Mouse (Mus musculus): Measurements from ENCODE around the gene Lyrm4. TPM values are rescaled to one million over a fixed set of nuclear protein-coding genes. Genes with fewer than 3 reads are reported as not detected.

Gene Lyrm4
- total and polyA plus RNA-seq, 3 experiments: 10.9 to 27.0 (median 26.3) TPM

GRCm38 (mm10) chr13:36150272-36150671 lies 32.9 kb upstream of the Lyrm4 start:
- dilution Hi-C loops (cut with MboI; ENCODE audit: extremely low pct_ligation_motif_present, extremely low pct_unique_long_range_greater_than_20kb, low sequenced_read_pairs): no loop called here

GRCm38 (mm10) chr13:36149175-36149939 lies 32.0 kb upstream of the Lyrm4 start:
- dilution Hi-C loops (cut with MboI; ENCODE audit: extremely low pct_ligation_motif_present, extremely low pct_unique_long_range_greater_than_20kb, low sequenced_read_pairs): no loop called here
- Histone ChIP-seq H3K9me3 (replicated peaks; ENCODE audit: low read length) (no peaks in the 10 kb centered on the region), H3K4me1 (ENCODE audit: control insufficient read depth in 1 of 2, insufficient read depth in 2 of 2) (peaks cover 0 to 53% of the 10 kb centered on the region in 2 experiments; a peak in 2 of 4 replicates), H3K27ac (ENCODE audit: insufficient read depth, low read depth) (no peak overlapping the region), H3K4me3 (replicated peaks in 1 of 3; ENCODE audit: low read depth in 2 of 3, low read length in 2 of 3, poor library complexity in 1 of 3) (no peak overlapping the region), H3K27me3 (replicated peaks) (no peaks in the 10 kb centered on the region), H3K36me3 (replicated peaks in 1 of 2; ENCODE audit: control insufficient read depth in 1 of 2, insufficient read depth in 1 of 2, low read length in 1 of 2) (peaks cover 3 to 23% of the 10 kb centered on the region in 2 experiments), H3K4me2 (ENCODE audit: insufficient read depth, low read depth, poor library complexity, severe bottlenecking) (no peak overlapping the region), H3K9ac (ENCODE audit: insufficient read depth, low read depth) (no peak overlapping the region), H3K79me2 (replicated peaks; ENCODE audit: control insufficient read depth, extremely low read depth, insufficient read depth, poor library complexity, severe bottlenecking) (0 out of 2 replicates have a peak, but pooled peaks cover 6% of the 10 kb centered on the region)
- in situ Hi-C loops (cut with MboI; ENCODE audit: low pct_ligation_motif_present, low pct_unique_long_range_greater_than_20kb, low sequenced_read_pairs): no loop called here
- TF ChIP-seq IRF4 (IDR thresholded peaks at IDR 0.05; ENCODE audit: low read depth, low read length) (no peak), ZNF384 (IDR thresholded peaks at IDR 0.05; ENCODE audit: low read depth, low read length) (no peak), USF2 (conservative IDR thresholded peaks at IDR 0.05; ENCODE audit: low read depth, low read length) (no peak), PAX5 (IDR thresholded peaks at IDR 0.05; ENCODE audit: low read length) (no peak), HCFC1 (IDR thresholded peaks at IDR 0.05; ENCODE audit: low read depth, low read length) (no peak), ZMIZ1 (IDR thresholded peaks at IDR 0.05; ENCODE audit: low read depth, low read length) (no peak), KAT2A (IDR thresholded peaks at IDR 0.05; ENCODE audit: insufficient replicate concordance, low read length) (no peak), MAZ (IDR thresholded peaks at IDR 0.05; ENCODE audit: low read depth, low read length) (no peak), MXI1 (IDR thresholded peaks at IDR 0.05; ENCODE audit: low read depth, low read length) (no peak), TBP (conservative IDR thresholded peaks at IDR 0.05; ENCODE audit: low read depth, low read length) (no peak), RAD21 (IDR thresholded peaks at IDR 0.05; ENCODE audit: low read depth, low read length) (no peak), UBTF (IDR thresholded peaks at IDR 0.05; ENCODE audit: low read depth, low read length) (no peak), MAFK (IDR thresholded peaks at IDR 0.05; ENCODE audit: insufficient replicate concordance, low read length) (no peak)
- DNase-seq (ENCODE audit: extremely low read depth): no peak

More at GRCm38 (mm10) chr13:36150272-36150671, 32.9 kb upstream of the Lyrm4 start:
- H3K79me2 ChIP-seq (replicated peaks; ENCODE audit: control insufficient read depth, extremely low read depth, insufficient read depth, poor library complexity, severe bottlenecking): 0 out of 2 replicates have a peak, but pooled peaks cover 6% of the 10 kb centered on the region
- H3K4me3 ChIP-seq (replicated peaks in 1 of 3; ENCODE audit: low read depth in 2 of 3, low read length in 2 of 3, poor library complexity in 1 of 3): no peak overlapping the region
- no peak for DNase-seq (ENCODE audit: extremely low read depth)
- peaks cover 0 to 49% of the 10 kb centered on the region in 2 experiments; a peak in 2 of 4 replicates for H3K4me1 ChIP-seq (ENCODE audit: control insufficient read depth in 1 of 2, insufficient read depth in 2 of 2)
- H3K36me3 ChIP-seq (replicated peaks in 1 of 2; ENCODE audit: control insufficient read depth in 1 of 2, insufficient read depth in 1 of 2, low read length in 1 of 2): peaks cover 3 to 28% of the 10 kb centered on the region in 2 experiments
- H3K4me2 ChIP-seq (ENCODE audit: insufficient read depth, low read depth, poor library complexity, severe bottlenecking): no peak overlapping the region
- in situ Hi-C loops (cut with MboI; ENCODE audit: low pct_ligation_motif_present, low pct_unique_long_range_greater_than_20kb, low sequenced_read_pairs): no loop called here
- no peak overlapping the region for H3K9ac ChIP-seq (ENCODE audit: insufficient read depth, low read depth)
- no peaks in the 10 kb centered on the region for H3K27me3 ChIP-seq (replicated peaks)
- H3K27ac ChIP-seq (ENCODE audit: insufficient read depth, low read depth): no peak overlapping the region
- TF ChIP-seq SMC3 (IDR thresholded peaks at IDR 0.05; ENCODE audit: low read depth, low read length): no peak
- TF ChIP-seq JUND (conservative IDR thresholded peaks at IDR 0.05; ENCODE audit: low read depth, low read length): no peak
- no peak for TF ChIP-seq RAD21 (IDR thresholded peaks at IDR 0.05; ENCODE audit: low read depth, low read length)
- TF ChIP-seq MAFK (IDR thresholded peaks at IDR 0.05; ENCODE audit: insufficient replicate concordance, low read length): no peak
- no peak for TF ChIP-seq ETS1 (conservative IDR thresholded peaks at IDR 0.05; ENCODE audit: low read depth, low read length)
- H3K9me3 ChIP-seq (replicated peaks; ENCODE audit: low read length): no peaks in the 10 kb centered on the region
